16 mouse cellular contexts compared by ENCODE assay signal in genomic region chr3:103777940-103778339, GRCm38 (mm10). TPM values are rescaled to one million over a fixed set of nuclear protein-coding genes. Genes with fewer than 3 reads are reported as not detected.
DNase-seq lines count a peak whose midpoint lies in the region; ATAC-seq lines count a peak whose summit lies in the region.
"Had no signal": no experiment of that assay in that cellular context is flagged by ENCODE, and none has a peak within 500 bp of the region (broad histone marks: within the 10 kb centered on the region; RNA-seq: fewer than 3 reads in every experiment).

No protein-coding gene starts in this region.

- no peak overlapping the region for H3K9ac ChIP-seq in forebrain, embryonic 14.5 days (ENCODE audit: low read length)
- H3K9ac ChIP-seq in forebrain, embryonic 12.5 days = no peak overlapping the region
- H3K9ac ChIP-seq in hindbrain, embryonic 16.5 days (ENCODE audit: low read depth, low read length) = no peak overlapping the region
- H3K9ac ChIP-seq: liver, embryonic 15.5 days; neural tube, embryonic 15.5 days had no signal

- ATAC-seq in forebrain, embryonic 14.5 days = no peak
- ATAC-seq in forebrain, embryonic 12.5 days (ENCODE audit: low FRiP score) = no peak
- ATAC-seq in hindbrain, embryonic 16.5 days = no peak
- ATAC-seq: midbrain, embryonic 16.5 days had no signal

- no peak for DNase-seq in forebrain, embryonic 14.5 days (ENCODE audit: low spot score)
- DNase-seq in right cerebral cortex, postnatal 25 days = peak; percentile 20
- DNase-seq in right cerebral cortex, postnatal 14 days = no peak
- peak; percentile 61 for DNase-seq in layer of hippocampus, adult 9-11 months
- DNase-seq in thymus, postnatal 36 days = peak; percentile 67 to 75
- DNase-seq in ovary, postnatal 36 days (ENCODE audit: low spot score) = no peak
- DNase-seq: heart, adult 18-20 months; kidney, adult 11 months had no signal

- no peak overlapping the region for H3K4me2 ChIP-seq in forebrain, embryonic 14.5 days (ENCODE audit: low read length)
- no peak overlapping the region for H3K4me2 ChIP-seq in forebrain, embryonic 12.5 days
- H3K4me2 ChIP-seq in hindbrain, embryonic 16.5 days (ENCODE audit: low read length) = no peak overlapping the region
- H3K4me2 ChIP-seq: liver, embryonic 15.5 days; neural tube, embryonic 15.5 days had no signal

- no peaks in the 10 kb centered on the region for H3K4me1 ChIP-seq in forebrain, embryonic 14.5 days (ENCODE audit: control insufficient read depth, insufficient read depth, low read length)
- H3K4me1 ChIP-seq in forebrain, embryonic 12.5 days = 0 out of 2 replicates have a peak, but pooled peaks cover 5% of the 10 kb centered on the region
- no peaks in the 10 kb centered on the region; the same call in none of the 2 replicates for H3K4me1 ChIP-seq in hindbrain, embryonic 16.5 days (ENCODE audit: control insufficient read depth, insufficient read depth, low read depth, low read length)
- H3K4me1 ChIP-seq: hindbrain, embryonic 10.5 days had no signal

- H3K9me3 ChIP-seq in forebrain, embryonic 14.5 days (replicated peaks; ENCODE audit: control insufficient read depth, low read length) = no peaks in the 10 kb centered on the region
- H3K9me3 ChIP-seq in forebrain, embryonic 12.5 days = no peaks in the 10 kb centered on the region
- no peaks in the 10 kb centered on the region for H3K9me3 ChIP-seq in hindbrain, embryonic 16.5 days (ENCODE audit: control insufficient read depth, low read length)
- H3K9me3 ChIP-seq: G1E; hindbrain, embryonic 10.5 days; liver, embryonic 15.5 days; neural tube, embryonic 15.5 days had no signal

- no peaks in the 10 kb centered on the region for H3K27me3 ChIP-seq in forebrain, embryonic 14.5 days (replicated peaks; ENCODE audit: control insufficient read depth, insufficient read depth, low read length)
- no peaks in the 10 kb centered on the region for H3K27me3 ChIP-seq in forebrain, embryonic 12.5 days
- H3K27me3 ChIP-seq in hindbrain, embryonic 16.5 days (replicated peaks; ENCODE audit: control insufficient read depth, insufficient read depth, low read length) = no peaks in the 10 kb centered on the region
- H3K27me3 ChIP-seq: liver, embryonic 15.5 days; neural tube, embryonic 15.5 days had no signal

- H3K36me3 ChIP-seq in forebrain, embryonic 14.5 days (ENCODE audit: control insufficient read depth, insufficient read depth, low read length) = peaks cover 21% of the 10 kb centered on the region
- peaks cover 25% of the 10 kb centered on the region for H3K36me3 ChIP-seq in forebrain, embryonic 12.5 days (replicated peaks)
- peaks cover 8% of the 10 kb centered on the region; the same call in 1 of the 2 replicates for H3K36me3 ChIP-seq in hindbrain, embryonic 16.5 days (ENCODE audit: control insufficient read depth, insufficient read depth, low read length)

- H3K4me3 ChIP-seq in forebrain, embryonic 14.5 days (ENCODE audit: low read depth, low read length) = no peak overlapping the region
- H3K4me3 ChIP-seq in forebrain, embryonic 12.5 days (replicated peaks) = no peak overlapping the region
- H3K4me3 ChIP-seq in hindbrain, embryonic 16.5 days (ENCODE audit: low read length) = no peak overlapping the region
- H3K4me3 ChIP-seq: hindbrain, embryonic 10.5 days; liver, embryonic 15.5 days; neural tube, embryonic 15.5 days had no signal

- 89% methylated on average over 11 of the region's 11 CpGs for WGBS in forebrain, embryonic 14.5 days
- WGBS in forebrain, embryonic 12.5 days = 87% methylated on average over 11 of the region's 11 CpGs
- WGBS in hindbrain, embryonic 16.5 days = 82% methylated on average over 11 of the region's 11 CpGs

- peak overlapping the region; percentile 14; the same call in 1 of the 2 replicates for H3K27ac ChIP-seq in forebrain, embryonic 14.5 days (ENCODE audit: low read depth, low read length)
- H3K27ac ChIP-seq in forebrain, embryonic 12.5 days = no peak overlapping the region
- no peak overlapping the region for H3K27ac ChIP-seq in hindbrain, embryonic 16.5 days (ENCODE audit: low read depth, low read length)
- H3K27ac ChIP-seq: hindbrain, embryonic 10.5 days; liver, embryonic 15.5 days; neural tube, embryonic 15.5 days had no signal

RNA-seq across cellular contexts. Expression of gene Hipk1, which starts 13.4 kb away (rescaled TPM):
- 15.5 and 16.2 TPM in 2 replicates for polyA plus RNA-seq in forebrain, embryonic 14.5 days (2014; fragmentation: Nextera tagmentation; extraction: Ambion mirVana)
- 18.2 and 18.5 TPM in 2 replicates for polyA plus RNA-seq in forebrain, embryonic 12.5 days (2016; fragmentation: Nextera tagmentation; extraction: Ambion mirVana)
- polyA plus RNA-seq in hindbrain, embryonic 16.5 days (2015; fragmentation: Nextera tagmentation; extraction: Ambion mirVana) = 8.9 and 10.1 TPM in 2 replicates

RNA-seq across cellular contexts. Expression of gene Dclre1b, which starts 31.3 kb away (rescaled TPM):
- polyA plus RNA-seq in forebrain, embryonic 14.5 days (2014; fragmentation: Nextera tagmentation; extraction: Ambion mirVana) = 28.0 and 30.6 TPM in 2 replicates
- polyA plus RNA-seq in forebrain, embryonic 12.5 days (2016; fragmentation: Nextera tagmentation; extraction: Ambion mirVana) = 29.7 and 32.4 TPM in 2 replicates
- 16.9 and 17.0 TPM in 2 replicates for polyA plus RNA-seq in hindbrain, embryonic 16.5 days (2015; fragmentation: Nextera tagmentation; extraction: Ambion mirVana)

RNA-seq across cellular contexts. Expression of gene Ap4b1, which starts 31.4 kb away (rescaled TPM):
- polyA plus RNA-seq in forebrain, embryonic 14.5 days (2014; fragmentation: Nextera tagmentation; extraction: Ambion mirVana) = 25.9 and 26.7 TPM in 2 replicates
- polyA plus RNA-seq in forebrain, embryonic 12.5 days (2016; fragmentation: Nextera tagmentation; extraction: Ambion mirVana) = 23.7 and 23.9 TPM in 2 replicates
- polyA plus RNA-seq in hindbrain, embryonic 16.5 days (2015; fragmentation: Nextera tagmentation; extraction: Ambion mirVana) = 22.1 and 26.0 TPM in 2 replicates

RNA-seq across cellular contexts. Expression of gene Gm43064, which starts 31.4 kb away (rescaled TPM):
- 0.18 TPM in 1 of 2 replicates, not detected in the other for polyA plus RNA-seq in forebrain, embryonic 14.5 days (2014; fragmentation: Nextera tagmentation; extraction: Ambion mirVana)
- 0.10 TPM in 1 of 2 replicates, not detected in the other for polyA plus RNA-seq in forebrain, embryonic 12.5 days (2016; fragmentation: Nextera tagmentation; extraction: Ambion mirVana)
- 0.24 TPM in 1 of 2 replicates, not detected in the other for polyA plus RNA-seq in hindbrain, embryonic 16.5 days (2015; fragmentation: Nextera tagmentation; extraction: Ambion mirVana)
- polyA plus RNA-seq: neural tube, embryonic 15.5 days had no signal

RNA-seq across cellular contexts. Expression of gene Gm10964, which starts 38.8 kb away (rescaled TPM):
- polyA plus RNA-seq in forebrain, embryonic 14.5 days (2014; fragmentation: Nextera tagmentation; extraction: Ambion mirVana) = not detected in 2 replicates
- not detected in 2 replicates for polyA plus RNA-seq in forebrain, embryonic 12.5 days (2016; fragmentation: Nextera tagmentation; extraction: Ambion mirVana)
- not detected in 2 replicates for polyA plus RNA-seq in hindbrain, embryonic 16.5 days (2015; fragmentation: Nextera tagmentation; extraction: Ambion mirVana)
- polyA plus RNA-seq: G1E; hindbrain, embryonic 10.5 days; limb, embryonic 11.5 days; liver, embryonic 15.5 days; midbrain, embryonic 16.5 days; neural tube, embryonic 15.5 days had no signal

Comparison
In these comparisons a context has a peak if more than half of its experiments do, and no peak if none do; other contexts are left out.
1. DNase-seq: peak in right cerebral cortex, postnatal 25 days (single experiment), layer of hippocampus, adult 9-11 months (single experiment) and thymus, postnatal 36 days (2 of 2); none in forebrain, embryonic 14.5 days (single experiment), right cerebral cortex, postnatal 14 days (single experiment) and ovary, postnatal 36 days (single experiment).